Mouse (Mus musculus): ENCODE results near the gene Ppa2.

DNA sequence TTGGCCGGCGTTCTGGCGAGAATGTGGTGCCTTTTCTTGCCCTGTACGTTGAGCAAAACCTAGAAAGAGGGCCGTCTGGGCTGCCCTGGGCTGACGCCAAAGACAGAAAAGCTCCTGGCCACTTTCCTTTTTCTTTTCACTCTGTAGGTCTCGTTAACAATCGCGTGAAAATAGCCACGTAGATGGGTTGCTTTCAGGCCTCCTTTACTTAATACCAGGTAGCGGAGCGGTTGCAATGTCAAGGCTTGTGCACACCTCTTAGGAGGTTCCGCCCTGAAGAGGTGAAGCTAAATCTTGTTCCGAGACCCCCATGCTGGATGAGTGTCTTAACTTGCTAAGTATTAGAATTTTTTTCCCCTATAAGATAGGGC lies 884 bp downstream of the Ppa2 start:
- TF ChIP-seq CTCF (IDR thresholded peaks at IDR 0.05; ENCODE audit: low read depth, low read length) = no peak
- no peak for TF ChIP-seq POLR2A (IDR thresholded peaks at IDR 0.05; ENCODE audit: borderline replicate concordance, low read depth, low read length)

Data from bone marrow macrophage, adult 2 months (primary cell).